Mouse (Mus musculus): Measurements from ENCODE around the gene Furin. TPM values are rescaled to one million over a fixed set of nuclear protein-coding genes. Genes with fewer than 3 reads are reported as not detected.

Furin gene
- total and polyA plus RNA-seq, 3 experiments, result 1.5 to 20.9 (median 13.5) TPM

- Histone ChIP-seq H3K4me3 (replicated peaks in 1 of 3; ENCODE audit: low read depth in 2 of 3, low read length in 2 of 3, poor library complexity in 1 of 3) (peak overlapping the region; percentile 81 to 93 (median 88)), H3K9me3 (replicated peaks; ENCODE audit: low read length) (no peaks in the 10 kb centered on the region), H3K4me2 (ENCODE audit: insufficient read depth, low read depth, poor library complexity, severe bottlenecking) (peak overlapping the region; percentile 80), H3K9ac (ENCODE audit: insufficient read depth, low read depth) (peak overlapping the region; percentile 95), H3K27me3 (replicated peaks) (no peaks in the 10 kb centered on the region), H3K36me3 (replicated peaks in 1 of 2; ENCODE audit: control insufficient read depth in 1 of 2, insufficient read depth in 1 of 2, low read length in 1 of 2) (peaks cover 37 to 42% of the 10 kb centered on the region in 2 experiments), H3K79me2 (replicated peaks; ENCODE audit: control insufficient read depth, extremely low read depth, insufficient read depth, poor library complexity, severe bottlenecking) (peaks cover 6% of the 10 kb centered on the region), H3K27ac (ENCODE audit: insufficient read depth, low read depth) (peak overlapping the region; percentile 74), H3K4me1 (ENCODE audit: control insufficient read depth in 1 of 2, insufficient read depth in 2 of 2) (peaks cover 10 to 50% of the 10 kb centered on the region in 2 experiments)
- dilution Hi-C loops (cut with MboI; ENCODE audit: extremely low pct_ligation_motif_present, extremely low pct_unique_long_range_greater_than_20kb, low sequenced_read_pairs), result no loop called here
- in situ Hi-C loops (cut with MboI; ENCODE audit: low pct_ligation_motif_present, low pct_unique_long_range_greater_than_20kb, low sequenced_read_pairs), result no loop called here
- peak; percentile 72 for DNase-seq (ENCODE audit: extremely low read depth)
- TF ChIP-seq NRF1 (IDR thresholded peaks at IDR 0.05; ENCODE audit: low read depth, low read length) (no peak), MEF2A (IDR thresholded peaks at IDR 0.05; ENCODE audit: borderline replicate concordance, low read depth, low read length) (peak; percentile 12; the same call in 1 of the 2 replicates), MAX (IDR thresholded peaks at IDR 0.05; ENCODE audit: low read length) (peak; percentile 80), MXI1 (IDR thresholded peaks at IDR 0.05; ENCODE audit: low read depth, low read length) (no peak), CHD2 (IDR thresholded peaks at IDR 0.05; ENCODE audit: low read length) (no peak), JUND (conservative IDR thresholded peaks at IDR 0.05; ENCODE audit: low read depth, low read length) (no peak), UBTF (IDR thresholded peaks at IDR 0.05; ENCODE audit: low read depth, low read length) (0 out of 2 replicates have a peak, but pooled peaks have one; percentile 65), E2F4 (IDR thresholded peaks at IDR 0.05; ENCODE audit: insufficient replicate concordance, low read depth, low read length) (no peak), TBP (conservative IDR thresholded peaks at IDR 0.05; ENCODE audit: low read depth, low read length) (peak; percentile 37; the same call in 1 of the 2 replicates), USF2 (conservative IDR thresholded peaks at IDR 0.05; ENCODE audit: low read depth, low read length) (no peak), ZNF384 (IDR thresholded peaks at IDR 0.05; ENCODE audit: low read depth, low read length) (peak; percentile 97), CTCF (conservative IDR thresholded peaks at IDR 0.05 in 1 of 2, IDR thresholded peaks at IDR 0.05 in 1 of 2; ENCODE audit: low read depth in 2 of 2, low read length in 2 of 2) (no peak), EP300 (IDR thresholded peaks at IDR 0.05; ENCODE audit: low read length) (peak; percentile 62), MYC (IDR thresholded peaks at IDR 0.05; ENCODE audit: low read depth, low read length) (peak; percentile 93), TCF12 (IDR thresholded peaks at IDR 0.05; ENCODE audit: low read depth, low read length) (peak; percentile 7; the same call in 1 of the 2 replicates), POLR2A (IDR thresholded peaks at IDR 0.05; ENCODE audit: low read depth, low read length) (peak; percentile 57), MAFK (IDR thresholded peaks at IDR 0.05; ENCODE audit: insufficient replicate concordance, low read length) (no peak), BHLHE40 (IDR thresholded peaks at IDR 0.05; ENCODE audit: low read depth, low read length) (peak; percentile 73), ZC3H11A (IDR thresholded peaks at IDR 0.05; ENCODE audit: low read depth, low read length) (no peak), ETS1 (conservative IDR thresholded peaks at IDR 0.05; ENCODE audit: low read depth, low read length) (peak; percentile 28), PAX5 (IDR thresholded peaks at IDR 0.05; ENCODE audit: low read length) (no peak), CHD1 (IDR thresholded peaks at IDR 0.05; ENCODE audit: low read depth, low read length) (no peak), NELFE (IDR thresholded peaks at IDR 0.05; ENCODE audit: low read depth, low read length) (0 out of 2 replicates have a peak, but pooled peaks have one; percentile 31), IRF4 (IDR thresholded peaks at IDR 0.05; ENCODE audit: low read depth, low read length) (no peak), KAT2A (IDR thresholded peaks at IDR 0.05; ENCODE audit: insufficient replicate concordance, low read length) (no peak), RCOR1 (conservative IDR thresholded peaks at IDR 0.05; ENCODE audit: low read depth, low read length) (no peak; the same call in 1 of the 2 replicates), POLR2AphosphoS2 (IDR thresholded peaks at IDR 0.05; ENCODE audit: low read depth, low read length) (no peak), MAZ (IDR thresholded peaks at IDR 0.05; ENCODE audit: low read depth, low read length) (no peak; the same call in 1 of the 2 replicates), SIN3A (IDR thresholded peaks at IDR 0.05; ENCODE audit: low read length) (no peak; the same call in none of the 2 replicates), USF1 (IDR thresholded peaks at IDR 0.05; ENCODE audit: low read depth, low read length) (no peak), ELF1 (IDR thresholded peaks at IDR 0.05; ENCODE audit: low read depth, low read length) (peak; percentile 61)
Observed at GRCm38 (mm10) chr7:80368635-80369421, 36.4 kb downstream of the Furin start.
